Mouse (Mus musculus): ENCODE measurements around the gene Htr2b.

GRCm38 (mm10) chr1:86154824-86155164 is 43.0 kb upstream of the Htr2b start:
- TF ChIP-seq POLR2A (IDR thresholded peaks at IDR 0.05; ENCODE audit: insufficient read depth, low read length) (no peak), CTCF (IDR thresholded peaks at IDR 0.05; ENCODE audit: low read depth, low read length) (no peak)
